Mouse (Mus musculus): ENCODE results near the gene Cpeb4. TPM values are rescaled to one million over a fixed set of nuclear protein-coding genes. Genes with fewer than 3 reads are reported as not detected.
A peak's percentile ranks its signal among the peaks of the same experiment; 100 is the strongest.

Cpeb4 gene
- polyA plus RNA-seq, 1 experiment from 2014 or later = 2.3 TPM

DNA sequence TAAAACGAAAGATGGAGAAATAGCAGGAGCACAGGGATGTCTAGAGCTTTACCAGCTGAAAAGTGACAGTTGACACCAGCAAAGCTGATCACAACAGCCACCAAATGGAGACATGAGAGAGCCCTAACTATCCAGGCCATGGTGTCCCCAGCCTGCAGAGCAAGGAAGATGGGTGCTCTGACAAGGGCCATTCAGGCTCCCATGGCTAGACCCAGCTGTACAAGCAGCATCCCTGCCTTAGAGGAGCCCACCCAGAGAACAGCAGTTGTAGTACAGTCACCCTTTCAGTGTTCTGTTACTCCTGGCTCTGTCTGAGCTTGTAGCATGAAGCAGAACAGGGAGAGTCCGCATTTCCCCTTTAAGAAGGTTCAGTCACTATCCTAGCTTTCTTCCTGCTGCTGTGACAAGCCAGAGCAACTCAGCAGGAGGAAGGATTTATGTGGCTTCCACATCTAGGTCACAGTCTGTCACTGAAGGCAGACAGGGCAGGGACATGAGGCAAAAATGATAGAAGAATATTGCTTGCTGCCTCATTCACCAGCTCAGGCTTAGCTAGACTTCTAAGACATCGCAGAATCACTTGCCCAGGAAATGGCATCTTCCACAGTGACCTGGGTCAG lies 21.7 kb upstream of the Cpeb4 start:
- WGBS = 76% methylated on average over 3 of the region's 3 CpGs
- Histone ChIP-seq H3K4me2 (replicated peaks) (no peak overlapping the region), H3K9ac (no peak overlapping the region), H3K9me3 (no peaks in the 10 kb centered on the region), H3K4me3 (no peak overlapping the region), H3K27me3 (no peaks in the 10 kb centered on the region), H3K27ac (no peak overlapping the region), H3K4me1 (peaks cover 17% of the 10 kb centered on the region), H3K36me3 (no peaks in the 10 kb centered on the region)
- ATAC-seq (ENCODE audit: low FRiP score, low read depth) = no peak

DNA sequence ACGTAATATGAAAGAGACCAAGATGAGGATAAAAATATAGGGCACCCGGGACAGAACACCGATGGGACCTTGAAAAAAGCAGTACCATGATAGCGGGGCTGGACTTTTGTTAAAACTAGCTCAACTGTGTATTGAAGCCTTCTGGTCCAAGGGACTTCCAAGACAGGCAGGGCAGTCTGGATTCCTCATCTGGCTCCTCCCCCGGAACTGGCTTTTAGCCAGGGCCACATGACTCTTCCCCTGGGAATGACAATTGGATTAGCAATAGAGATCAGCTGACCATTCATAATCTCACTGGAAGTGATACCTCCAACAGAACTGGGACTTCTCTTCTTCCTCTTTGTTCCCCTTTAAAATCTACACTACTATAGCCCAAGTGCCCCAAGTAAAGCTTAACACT lies 21.0 kb upstream of the Cpeb4 start:
- Histone ChIP-seq H3K27me3 (no peaks in the 10 kb centered on the region), H3K4me3 (no peak overlapping the region), H3K9me3 (no peaks in the 10 kb centered on the region), H3K9ac (no peak overlapping the region), H3K4me1 (peaks cover 17% of the 10 kb centered on the region), H3K36me3 (no peaks in the 10 kb centered on the region), H3K4me2 (replicated peaks) (no peak overlapping the region), H3K27ac (no peak overlapping the region)
- WGBS = 82% methylated on average over 5 of the region's 5 CpGs
- ATAC-seq (ENCODE audit: low FRiP score, low read depth) = no peak

DNA sequence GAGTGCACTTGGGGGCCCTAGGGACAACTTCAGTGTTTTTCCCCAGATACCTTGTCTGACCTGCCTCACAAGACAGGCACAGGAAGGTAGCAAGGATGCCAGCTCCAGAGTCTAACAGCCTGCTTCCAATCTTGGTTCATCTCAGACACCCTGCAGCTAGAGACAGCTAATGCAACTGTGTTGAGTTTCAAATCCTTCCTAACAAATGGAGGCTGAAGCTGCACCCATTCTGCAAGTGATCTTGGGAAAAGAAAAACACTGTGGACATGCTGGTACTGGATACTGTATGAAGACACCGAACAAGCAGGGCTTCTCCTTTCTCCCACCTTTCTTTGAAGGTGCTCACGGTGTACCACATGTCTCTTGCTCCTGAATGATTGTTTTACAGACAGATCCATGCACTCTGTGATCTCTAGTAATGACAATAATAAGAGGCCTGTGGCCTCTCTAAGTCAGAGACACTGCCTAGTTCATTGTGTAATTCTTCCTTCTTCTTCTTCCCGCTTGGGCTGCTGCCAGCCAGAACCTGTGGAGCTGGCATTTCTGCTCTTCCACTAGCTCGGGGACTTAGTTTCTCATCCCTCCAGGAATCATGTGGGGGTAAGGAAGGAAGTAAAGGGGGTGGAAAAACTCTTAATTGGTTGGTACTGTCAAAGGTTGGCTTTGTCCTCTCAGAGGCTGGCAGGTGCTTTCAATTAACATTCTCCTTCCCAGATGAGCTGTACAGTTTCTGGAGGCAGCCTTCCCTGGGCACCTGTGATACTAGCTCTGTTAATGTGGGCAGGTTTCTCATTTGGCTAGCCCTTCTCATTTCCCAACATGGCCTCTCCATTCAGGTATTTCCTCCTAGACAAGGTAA lies 20.1 kb upstream of the Cpeb4 start:
- no peaks in the 10 kb centered on the region for H3K27me3 ChIP-seq
- 52% methylated on average over 4 of the region's 4 CpGs for WGBS
- no peak overlapping the region for H3K27ac ChIP-seq
- ATAC-seq (ENCODE audit: low FRiP score, low read depth) = no peak
- H3K36me3 ChIP-seq = no peaks in the 10 kb centered on the region
- no peak overlapping the region for H3K9ac ChIP-seq
- H3K9me3 ChIP-seq = no peaks in the 10 kb centered on the region
- no peak overlapping the region for H3K4me2 ChIP-seq (replicated peaks)
- no peak overlapping the region for H3K4me3 ChIP-seq
- peaks cover 17% of the 10 kb centered on the region for H3K4me1 ChIP-seq

DNA sequence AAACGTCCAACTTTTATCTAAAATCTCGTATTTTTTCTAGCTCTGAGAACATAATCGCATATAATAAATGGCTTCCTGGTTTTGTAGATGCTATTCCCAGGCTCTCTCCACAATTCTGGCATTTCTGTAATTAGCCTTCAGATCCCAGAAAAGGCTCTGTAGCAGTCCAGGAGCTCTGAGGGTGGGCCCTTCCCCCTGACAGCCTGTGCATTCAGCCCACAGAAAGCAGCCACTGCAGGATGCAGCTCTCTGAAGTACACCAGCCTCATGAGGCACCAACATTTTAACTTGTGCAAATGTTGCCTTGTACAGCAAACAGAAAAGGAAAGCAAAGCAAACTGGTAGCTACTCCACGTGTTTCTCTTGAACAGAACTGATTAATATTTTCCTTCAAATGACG lies 17.1 kb upstream of the Cpeb4 start:
- Histone ChIP-seq H3K4me1 (peaks cover 17% of the 10 kb centered on the region), H3K9me3 (no peaks in the 10 kb centered on the region), H3K27me3 (no peaks in the 10 kb centered on the region), H3K4me2 (replicated peaks) (no peak overlapping the region), H3K9ac (no peak overlapping the region), H3K36me3 (no peaks in the 10 kb centered on the region), H3K4me3 (no peak overlapping the region), H3K27ac (no peak overlapping the region)
- WGBS = 64% methylated on average over 5 of the region's 5 CpGs
- ATAC-seq (ENCODE audit: low FRiP score, low read depth) = no peak

DNA sequence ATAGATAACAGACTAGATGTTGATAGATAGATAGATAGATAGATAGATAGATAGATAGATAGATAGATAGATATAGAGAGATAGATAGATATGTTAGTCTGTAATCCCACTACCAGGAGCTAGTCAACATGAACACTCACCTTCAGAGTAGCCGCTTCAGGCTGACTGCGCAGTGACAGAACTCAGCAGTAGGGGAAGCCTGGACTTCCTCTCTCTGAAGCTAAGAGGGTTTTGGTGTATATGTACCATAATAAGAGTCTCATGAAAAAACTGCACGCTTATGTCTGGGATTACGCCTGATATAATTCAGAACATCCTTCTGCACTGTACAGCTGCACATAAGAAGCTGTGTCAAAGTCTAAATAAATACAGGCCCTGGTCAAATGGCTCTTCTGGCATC lies 14.5 kb upstream of the Cpeb4 start:
- no peak overlapping the region for H3K27ac ChIP-seq
- ATAC-seq (ENCODE audit: low FRiP score, low read depth) = no peak
- no peak overlapping the region for H3K9ac ChIP-seq
- H3K9me3 ChIP-seq = no peaks in the 10 kb centered on the region
- no peaks in the 10 kb centered on the region for H3K27me3 ChIP-seq
- H3K4me3 ChIP-seq = no peak overlapping the region
- peaks cover under 1% of the 10 kb centered on the region; the same call in 1 of the 2 replicates for H3K4me1 ChIP-seq
- 92% methylated on average over 4 of the region's 4 CpGs for whole genome bisulfite sequencing
- no peaks in the 10 kb centered on the region for H3K36me3 ChIP-seq
- no peak overlapping the region for H3K4me2 ChIP-seq (replicated peaks)

DNA sequence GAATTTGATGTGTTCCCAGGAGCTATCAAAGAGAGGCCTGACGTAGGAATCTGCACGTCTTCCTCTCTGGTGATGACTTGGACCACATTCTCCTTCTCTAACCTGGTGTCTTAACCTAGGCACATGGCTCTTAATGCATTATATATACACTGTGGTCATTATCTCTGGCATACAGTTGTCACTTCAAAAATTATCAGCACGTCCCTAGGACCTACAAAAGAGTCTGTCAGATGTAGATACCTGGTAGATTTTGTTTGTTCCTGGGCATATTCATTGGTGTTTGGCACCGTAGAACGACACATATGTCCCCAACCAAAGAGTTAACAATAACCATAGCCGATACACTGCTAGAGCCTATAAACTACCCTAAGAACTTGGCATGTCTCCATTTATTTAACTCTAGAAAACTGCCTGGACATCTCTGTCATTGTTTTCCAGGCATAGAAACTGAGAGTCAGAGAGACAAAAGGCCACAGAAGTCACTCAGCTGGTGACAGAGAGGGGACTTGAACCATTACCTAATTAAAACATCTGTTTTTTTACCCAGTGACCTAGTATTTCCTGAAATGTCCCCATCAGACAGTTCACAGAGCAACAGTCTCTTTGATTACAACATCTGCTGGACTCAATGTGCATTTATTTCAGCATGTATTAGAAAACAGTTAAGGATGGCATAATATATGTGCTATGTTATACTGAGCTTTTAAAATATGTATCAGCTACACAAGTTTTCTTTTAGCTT lies 10.7 kb upstream of the Cpeb4 start:
- Histone ChIP-seq H3K36me3 (no peaks in the 10 kb centered on the region), H3K9me3 (no peaks in the 10 kb centered on the region), H3K27ac (no peak overlapping the region), H3K4me1 (no peaks in the 10 kb centered on the region), H3K4me3 (no peak overlapping the region), H3K4me2 (replicated peaks) (no peak overlapping the region), H3K27me3 (no peaks in the 10 kb centered on the region), H3K9ac (no peak overlapping the region)
- 79% methylated on average over 6 of the region's 6 CpGs for WGBS
- no peak for ATAC-seq (ENCODE audit: low FRiP score, low read depth)

DNA sequence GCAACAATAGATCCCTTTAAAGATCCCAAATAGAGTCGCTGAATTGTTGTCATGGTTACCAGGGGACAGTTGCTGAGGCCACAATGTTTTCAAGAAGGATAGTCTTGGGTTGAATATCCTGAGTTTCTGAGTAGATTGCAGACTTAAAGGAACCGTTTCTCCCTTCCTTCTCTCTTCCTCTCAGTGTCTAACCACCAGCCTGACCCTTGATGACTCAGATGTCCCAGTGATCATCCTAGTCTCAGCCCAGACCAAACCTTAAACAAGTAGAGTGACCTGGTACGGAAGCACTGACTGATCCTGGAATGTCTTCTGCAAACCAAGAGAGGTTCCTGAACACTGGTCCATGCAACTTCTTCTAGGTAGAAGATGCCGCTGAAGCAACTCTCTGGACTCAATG lies 4.0 kb upstream of the Cpeb4 start:
- Histone ChIP-seq H3K27me3 (no peaks in the 10 kb centered on the region), H3K4me2 (replicated peaks) (no peak overlapping the region), H3K4me1 (peaks cover 18% of the 10 kb centered on the region), H3K4me3 (no peak overlapping the region), H3K9me3 (no peaks in the 10 kb centered on the region), H3K36me3 (no peaks in the 10 kb centered on the region), H3K27ac (no peak overlapping the region), H3K9ac (no peak overlapping the region)
- no peak for ATAC-seq (ENCODE audit: low FRiP score, low read depth)
- WGBS = 78% methylated on average over 4 of the region's 4 CpGs

DNA sequence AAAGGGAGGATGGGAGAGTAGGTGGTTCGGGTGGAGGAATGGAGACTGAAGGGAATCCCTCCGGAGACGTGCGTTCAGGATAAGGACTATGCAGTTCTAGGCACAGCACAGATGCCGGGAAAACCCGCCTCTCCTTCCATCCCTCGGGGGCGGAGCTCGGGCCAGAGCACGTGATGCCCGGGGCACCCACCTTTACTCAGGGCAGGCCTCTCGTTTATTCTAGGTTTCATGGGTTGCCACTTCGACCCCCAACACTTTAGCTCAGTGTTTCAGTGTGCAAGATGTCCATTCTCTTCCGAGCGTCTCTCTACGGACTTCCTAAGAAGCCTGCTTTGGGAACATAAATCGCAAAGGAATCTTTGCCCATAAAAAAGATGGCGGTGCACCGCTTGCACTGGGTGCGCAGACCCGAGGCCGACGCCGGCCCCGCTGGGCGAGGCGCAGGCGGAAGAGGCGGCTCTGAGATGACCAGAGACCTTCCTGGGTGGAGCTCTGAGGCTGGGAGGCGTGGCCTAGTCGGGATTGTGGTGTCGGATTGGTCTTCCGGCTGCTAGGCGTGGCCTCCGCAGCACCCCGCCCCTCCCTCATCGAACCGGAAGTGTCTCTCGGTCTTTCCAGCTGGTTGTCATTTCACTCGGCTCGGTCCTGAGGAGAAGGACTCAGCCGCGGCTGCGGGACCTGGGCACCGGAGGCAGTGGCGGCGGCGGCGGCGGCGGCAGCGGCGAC lies 1.6 kb upstream of the Cpeb4 start:
- H3K4me3 ChIP-seq = peak overlapping the region; percentile 84
- H3K36me3 ChIP-seq = no peaks in the 10 kb centered on the region
- peak overlapping the region; percentile 93 for H3K4me2 ChIP-seq (replicated peaks)
- H3K27me3 ChIP-seq = no peaks in the 10 kb centered on the region
- H3K9ac ChIP-seq = peak overlapping the region; percentile 84
- H3K9me3 ChIP-seq = no peaks in the 10 kb centered on the region
- H3K4me1 ChIP-seq = peaks cover 31% of the 10 kb centered on the region
- under 1% methylated on average over 52 of the region's 53 CpGs for WGBS
- peak; percentile 100 for ATAC-seq (ENCODE audit: low FRiP score, low read depth)
- H3K27ac ChIP-seq = peak overlapping the region; percentile 87

DNA sequence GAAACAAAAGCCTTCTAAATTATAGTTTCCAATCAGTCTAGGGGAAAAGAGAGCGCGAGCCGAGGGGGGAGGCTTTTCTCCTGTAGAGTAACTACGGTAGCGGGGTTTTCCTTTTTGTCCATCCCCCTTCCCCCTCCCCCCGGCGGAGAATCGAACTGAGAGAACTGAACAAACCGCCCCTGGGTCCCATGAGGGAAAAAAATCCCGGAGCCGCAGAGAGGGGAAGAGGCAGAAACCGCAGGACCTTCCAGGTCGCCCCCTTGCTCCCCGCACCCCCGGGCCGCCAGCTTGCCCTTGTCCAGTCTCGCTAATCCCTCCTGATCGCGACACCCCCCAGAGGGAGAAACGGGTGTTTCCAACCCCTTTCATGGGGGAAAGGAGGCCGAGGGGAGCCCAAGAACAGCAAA lies 873 bp upstream of the Cpeb4 start:
- ATAC-seq (ENCODE audit: low FRiP score, low read depth) = no peak
- WGBS = 0% methylated on average over 21 of the region's 21 CpGs

DNA sequence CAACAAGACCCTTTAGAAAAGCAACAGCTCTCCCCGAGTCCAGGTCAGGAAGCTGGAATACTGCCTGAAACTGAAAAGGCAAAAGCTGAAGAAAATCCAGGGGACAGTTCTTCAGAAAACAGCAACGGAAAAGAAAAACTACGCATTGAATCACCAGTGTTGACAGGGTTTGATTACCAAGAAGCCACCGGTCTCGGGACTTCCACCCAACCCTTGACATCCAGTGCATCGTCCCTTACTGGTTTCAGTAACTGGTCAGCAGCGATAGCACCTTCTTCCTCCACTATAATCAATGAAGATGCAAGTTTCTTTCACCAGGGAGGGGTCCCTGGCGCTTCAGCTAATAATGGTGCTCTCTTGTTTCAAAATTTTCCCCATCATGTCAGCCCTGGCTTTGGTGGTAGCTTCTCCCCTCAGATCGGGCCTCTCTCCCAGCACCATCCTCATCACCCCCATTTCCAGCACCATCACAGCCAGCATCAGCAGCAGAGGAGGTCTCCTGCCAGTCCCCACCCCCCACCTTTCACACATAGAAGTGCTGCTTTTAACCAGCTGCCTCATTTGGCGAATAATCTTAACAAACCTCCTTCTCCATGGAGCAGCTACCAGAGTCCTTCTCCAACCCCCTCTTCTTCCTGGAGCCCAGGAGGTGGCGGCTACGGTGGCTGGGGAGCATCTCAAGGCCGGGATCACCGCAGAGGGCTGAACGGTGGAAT lies 693 bp downstream of the Cpeb4 start:
- H3K4me2 ChIP-seq (replicated peaks) = peak overlapping the region; percentile 60
- peaks cover 31% of the 10 kb centered on the region for H3K4me1 ChIP-seq
- WGBS = 56% methylated on average over 15 of the region's 15 CpGs
- H3K9ac ChIP-seq = peak overlapping the region; percentile 50
- no peak for ATAC-seq (ENCODE audit: low FRiP score, low read depth)
- no peak overlapping the region for H3K27ac ChIP-seq
- no peaks in the 10 kb centered on the region for H3K27me3 ChIP-seq
- H3K36me3 ChIP-seq = no peaks in the 10 kb centered on the region
- H3K4me3 ChIP-seq = peak overlapping the region; percentile 32
- H3K9me3 ChIP-seq = no peaks in the 10 kb centered on the region

More for the DNA sequence above, 873 bp upstream of the Cpeb4 start:
- H3K4me1 ChIP-seq = peaks cover 31% of the 10 kb centered on the region
- H3K27me3 ChIP-seq = no peaks in the 10 kb centered on the region
- no peaks in the 10 kb centered on the region for H3K9me3 ChIP-seq
- H3K4me3 ChIP-seq = peak overlapping the region; percentile 84
- no peaks in the 10 kb centered on the region for H3K36me3 ChIP-seq
- H3K27ac ChIP-seq = peak overlapping the region; percentile 44; the same call in 1 of the 2 replicates
- peak overlapping the region; percentile 93 for H3K4me2 ChIP-seq (replicated peaks)
- peak overlapping the region; percentile 84 for H3K9ac ChIP-seq

DNA sequence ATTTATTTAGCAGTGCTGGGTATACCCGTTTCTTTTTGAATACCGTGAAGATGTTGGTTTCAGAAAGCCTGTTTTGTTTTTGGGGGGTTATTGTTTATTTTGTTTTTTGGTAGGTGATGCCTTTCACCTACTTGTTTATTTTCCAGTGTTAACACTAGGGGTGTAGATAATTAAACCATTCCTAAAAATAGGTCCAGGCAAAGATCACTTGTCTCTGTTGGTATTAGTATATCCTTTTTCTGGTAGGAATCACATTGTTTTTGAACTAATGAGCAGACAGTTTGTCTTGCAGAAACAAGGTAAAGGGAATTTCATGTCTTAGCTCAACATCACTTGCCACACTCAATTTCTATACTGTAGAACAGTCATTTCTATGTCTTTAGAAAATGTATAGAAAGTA lies 2.1 kb downstream of the Cpeb4 start:
- Histone ChIP-seq H3K36me3 (no peaks in the 10 kb centered on the region), H3K9ac (no peak overlapping the region), H3K27ac (no peak overlapping the region), H3K4me3 (peak overlapping the region; percentile 26; the same call in 1 of the 2 replicates), H3K9me3 (no peaks in the 10 kb centered on the region), H3K4me2 (replicated peaks) (peak overlapping the region; percentile 55), H3K27me3 (no peaks in the 10 kb centered on the region), H3K4me1 (peaks cover 31% of the 10 kb centered on the region)
- no peak for ATAC-seq (ENCODE audit: low FRiP score, low read depth)
- 75% methylated on average over 2 of the region's 2 CpGs for WGBS

Data from limb, embryonic 13.5 days (tissue).